ENCODE assay signal across 20 mouse cellular contexts in genomic region chr11:89051767-89052166, GRCm38 (mm10). TPM values are rescaled to one million over a fixed set of nuclear protein-coding genes. Genes with fewer than 3 reads are reported as not detected.
DNase-seq lines count a peak whose midpoint lies in the region; ATAC-seq lines count a peak whose summit lies in the region.
"Had no signal": no experiment of that assay in that cellular context is flagged by ENCODE, and none has a peak within 500 bp of the region (broad histone marks: within the 10 kb centered on the region; RNA-seq: fewer than 3 reads in every experiment).

No protein-coding gene starts in this region.

- 0 out of 2 replicates have a peak, but pooled peaks have one; percentile 25 for ATAC-seq in common myeloid progenitor, adult 5-6 weeks (replicated peaks; ENCODE audit: low read depth, poor library complexity, severe bottlenecking)
- ATAC-seq in hematopoietic stem cell, adult 5-6 weeks (replicated peaks in 1 of 2; ENCODE audit: insufficient read depth in 1 of 2, low FRiP score in 2 of 2, low TSS enrichment in 1 of 2, low read depth in 1 of 2, poor library complexity in 2 of 2, severe bottlenecking in 2 of 2): 0 out of 4 replicates have a peak, but pooled peaks have one; percentile 17 to 32
- ATAC-seq in megakaryocyte progenitor cell, adult 5-6 weeks (replicated peaks; ENCODE audit: poor library complexity): peak; percentile 55; the same call in 1 of the 2 replicates
- ATAC-seq: forebrain, embryonic 13.5 days; forebrain, embryonic 15.5 days; forebrain, postnatal 0 days had no signal

- DNase-seq in lung, postnatal 36 days: peak; percentile 10
- no peak for DNase-seq in lung, postnatal 10 days
- no peak for DNase-seq in cerebellum, adult 9-11 months
- DNase-seq in yolk sac, embryonic 10.5 days (ENCODE audit: low spot score): no peak
- no peak for DNase-seq in layer of hippocampus, postnatal 36 days
- DNase-seq: adrenal gland, adult 2 months; adrenal gland, postnatal 10 days; adrenal gland, postnatal 25 days; cerebellum, adult 11-12 months; cerebellum, adult 2 months; cerebellum, adult 9-10 months; cerebellum, postnatal 14 days; cerebellum, postnatal 36 days; forebrain, postnatal 0 days had no signal

RNA-seq across cellular contexts. Expression of gene Dgke, which starts 14.9 kb away (rescaled TPM):
- total RNA-seq in common myeloid progenitor, adult 5-6 weeks (2017): 4.9 and 8.2 TPM in 2 replicates
- total RNA-seq in hematopoietic stem cell, adult 5-6 weeks (2017): 9.5 and 10.2 TPM in 2 replicates
- total RNA-seq in megakaryocyte progenitor cell, adult 5-6 weeks (2015): 2.6 and 3.6 TPM in 2 replicates
- 4.6 and 6.2 TPM in 2 replicates for total RNA-seq in megakaryocyte progenitor cell, adult 5-6 weeks (2017)
- 10 to 100 TPM; 44.1 to 44.9 TPM for total RNA-seq in layer of hippocampus, postnatal 36 days (2021)

RNA-seq across cellular contexts. Expression of gene Gm525, which starts 21.9 kb away (rescaled TPM):
- total RNA-seq in common myeloid progenitor, adult 5-6 weeks (2017): not detected in 2 replicates
- total RNA-seq in hematopoietic stem cell, adult 5-6 weeks (2017): not detected in 2 replicates
- total RNA-seq in megakaryocyte progenitor cell, adult 5-6 weeks (2015): not detected in 2 replicates
- not detected in 2 replicates for total RNA-seq in megakaryocyte progenitor cell, adult 5-6 weeks (2017)
- total RNA-seq in layer of hippocampus, postnatal 36 days (2021): not detected
- total RNA-seq: adrenal gland, adult 2 months; adrenal gland, postnatal 10 days; adrenal gland, postnatal 25 days; forebrain, postnatal 0 days; MEL had no signal

RNA-seq across cellular contexts. Expression of gene Trim25, which starts 52.6 kb away (rescaled TPM):
- 21.1 and 28.0 TPM in 2 replicates for total RNA-seq in common myeloid progenitor, adult 5-6 weeks (2017)
- total RNA-seq in hematopoietic stem cell, adult 5-6 weeks (2017): 26.1 and 36.6 TPM in 2 replicates
- total RNA-seq in megakaryocyte progenitor cell, adult 5-6 weeks (2015): 22.8 and 28.2 TPM in 2 replicates
- total RNA-seq in megakaryocyte progenitor cell, adult 5-6 weeks (2017): 16.7 and 21.2 TPM in 2 replicates
- 1 to 10 TPM; 3.4 to 4.5 TPM for total RNA-seq in layer of hippocampus, postnatal 36 days (2021)
